Mouse (Mus musculus) CH12.LX (cell line): ENCODE results near the gene Rab37. TPM values are rescaled to one million over a fixed set of nuclear protein-coding genes. Genes with fewer than 3 reads are reported as not detected.

Experiments
- DNase-seq: peaks from one replicate; pipeline ENCODE4 v3.0.0-alpha.2; 2013; ENCODE audit errors: extremely low read depth
- H3K27ac ChIP-seq: 2 replicates; pipeline ENCODE4 v1.5.1; 2012; ENCODE audit warnings: low read depth, mild to moderate bottlenecking, control low read depth, moderate library complexity; ENCODE audit not compliant: insufficient read depth
- H3K27me3 ChIP-seq: replicated peaks from 2 replicates; pipeline ENCODE3; 2012; ENCODE audit warnings: inconsistent platforms
- H3K36me3 ChIP-seq, 2 experiments: replicated peaks in 1 of 2; 2 replicates each; pipeline versions ENCODE3 to v1.6.1; 2012; ENCODE audit warnings: inconsistent platforms in 1 of 2, low read length in 1 of 2, mild to moderate bottlenecking in 1 of 2, mixed read lengths in 1 of 2, moderate library complexity in 1 of 2; ENCODE audit not compliant: control insufficient read depth in 1 of 2, insufficient read depth in 1 of 2
- H3K4me1 ChIP-seq, 2 experiments: 2 replicates each; pipeline ENCODE4 v1.6.1; 2012; ENCODE audit warnings: inconsistent platforms in 1 of 2, moderate library complexity in 1 of 2; ENCODE audit not compliant: insufficient read depth in 2 of 2, control insufficient read depth in 1 of 2
- H3K4me2 ChIP-seq: 2 replicates; pipeline ENCODE4 v1.6.1; 2012; ENCODE audit warnings: low read depth, mild to moderate bottlenecking, control low read depth; ENCODE audit not compliant: poor library complexity, insufficient read depth, severe bottlenecking
- H3K4me3 ChIP-seq, 3 experiments: fragments of 150-350 bp in 1 of 3; sonication (generic) in 1 of 3; replicated peaks in 1 of 3; 2 replicates each; pipeline versions ENCODE3 to v1.5.1; 2011 to 2012; ENCODE audit warnings: low read depth in 2 of 3, low read length in 2 of 3, mild to moderate bottlenecking in 2 of 3, moderate library complexity in 2 of 3, control low read depth in 1 of 3, improper control_type of control experiment in 1 of 3, inconsistent platforms in 1 of 3, mixed read lengths in 1 of 3; ENCODE audit not compliant: poor library complexity in 1 of 3
- H3K79me2 ChIP-seq: replicated peaks from 2 replicates; pipeline ENCODE4 v1.6.1; 2012; ENCODE audit warnings: mild to moderate bottlenecking, moderate library complexity; ENCODE audit not compliant: control insufficient read depth, poor library complexity, insufficient read depth, severe bottlenecking; ENCODE audit errors: extremely low read depth
- H3K9ac ChIP-seq: 2 replicates; pipeline ENCODE4 v1.6.1; 2012; ENCODE audit warnings: low read depth, mild to moderate bottlenecking, control low read depth, moderate library complexity; ENCODE audit not compliant: insufficient read depth
- H3K9me3 ChIP-seq: replicated peaks from 2 replicates; pipeline ENCODE3; 2012; ENCODE audit warnings: low read length, inconsistent platforms, mixed read lengths
- CHD2 ChIP-seq: IDR thresholded peaks from 2 replicates; pipeline ENCODE4 v1.6.1; 2011; ENCODE audit warnings: low read length, improper control_type of control experiment
- JUN ChIP-seq: IDR thresholded peaks from 2 replicates; pipeline ENCODE4 v1.6.1; 2011; ENCODE audit warnings: low read depth, mild to moderate bottlenecking, low read length, improper control_type of control experiment, moderate library complexity; ENCODE audit not compliant: insufficient read depth
- KAT2A ChIP-seq: IDR thresholded peaks from 2 replicates; pipeline ENCODE4 v1.6.1; 2012; ENCODE audit warnings: low read length, improper control_type of control experiment, inconsistent platforms; ENCODE audit not compliant: insufficient replicate concordance
- MXI1 ChIP-seq: IDR thresholded peaks from 2 replicates; pipeline ENCODE4 v1.6.1; 2011; ENCODE audit warnings: mild to moderate bottlenecking, low read depth, low read length, improper control_type of control experiment
- NRF1 ChIP-seq: IDR thresholded peaks from 2 replicates; pipeline ENCODE4 v1.6.1; 2014; ENCODE audit warnings: low read depth, mild to moderate bottlenecking, inconsistent platforms, low read length, improper control_type of control experiment, moderate library complexity
- PAX5 ChIP-seq: IDR thresholded peaks from 2 replicates; pipeline ENCODE4 v1.6.1; 2012; ENCODE audit warnings: low read length, inconsistent platforms, mixed read lengths
- POLR2AphosphoS2 ChIP-seq: IDR thresholded peaks from 2 replicates; pipeline ENCODE4 v1.6.1; 2011; ENCODE audit warnings: low read depth, low read length, improper control_type of control experiment
- SMC3 ChIP-seq: IDR thresholded peaks from 2 replicates; pipeline ENCODE4 v1.6.1; 2011; ENCODE audit warnings: low read depth, low read length, improper control_type of control experiment
- UBTF ChIP-seq: IDR thresholded peaks from 2 replicates; pipeline ENCODE4 v1.6.1; 2012; ENCODE audit warnings: low read depth, mild to moderate bottlenecking, inconsistent platforms, low read length, improper control_type of control experiment, moderate library complexity
- USF1 ChIP-seq: IDR thresholded peaks from 2 replicates; pipeline ENCODE4 v1.6.1; 2014; ENCODE audit warnings: low read depth, mild to moderate bottlenecking, inconsistent platforms, low read length, improper control_type of control experiment
- USF2 ChIP-seq: conservative IDR thresholded peaks from 2 replicates; pipeline ENCODE4 v1.6.1; 2011; ENCODE audit warnings: low read depth, low read length, improper control_type of control experiment
- ZC3H11A ChIP-seq: IDR thresholded peaks from 2 replicates; pipeline ENCODE4 v1.6.1; 2012; ENCODE audit warnings: low read depth, mild to moderate bottlenecking, inconsistent platforms, low read length, improper control_type of control experiment
- ZKSCAN1 ChIP-seq: IDR thresholded peaks from 2 replicates; pipeline ENCODE4 v1.6.1; 2012; ENCODE audit warnings: low read depth, inconsistent platforms, low read length, improper control_type of control experiment, borderline replicate concordance
- dilution Hi-C: fragments of 300-500 bp; cut with MboI; formaldehyde crosslinking; loops from 2 replicates; pipeline ENCODE4 v1.14.3; 2020; ENCODE audit warnings: low sequenced_read_pairs; ENCODE audit not compliant: extremely low pct_unique_long_range_greater_than_20kb, extremely low pct_ligation_motif_present
- in situ Hi-C: fragments of 300-500 bp; cut with MboI; formaldehyde crosslinking; loops from 3 replicates; pipeline ENCODE4 v1.14.3; 2019; ENCODE audit warnings: low sequenced_read_pairs, low pct_ligation_motif_present, low pct_unique_long_range_greater_than_20kb, mixed read lengths
- polyA plus RNA-seq: library from polyadenylated mRNA; unstranded; fragments of >175 nt; gene quantifications from 2 replicates; pipeline ENCODE4 v1.2.1, GENCODE M21; 2012; ENCODE audit warnings: low read depth; ENCODE audit not compliant: insufficient read length
- total RNA-seq, 2 experiments: library from RNA; depleted of rRNA; stranded (reverse); fragments of 300-350 nt in 1 of 2; fragments of >200 nt in 1 of 2; gene quantifications; 2 replicates each; pipeline ENCODE4 v1.2.3; 2012 to 2014

The Rab37 gene
- total and polyA plus RNA-seq, 3 experiments: 2.0 to 3.6 (median 2.3) TPM

- no peak overlapping the region for H3K4me3 ChIP-seq
- in situ Hi-C loops: no loop called here
- dilution Hi-C loops: no loop called here
- peaks cover 6% of the 10 kb centered on the region for H3K9me3 ChIP-seq
- H3K4me2 ChIP-seq: no peak overlapping the region
- TF ChIP-seq POLR2AphosphoS2: no peak
- no peak for TF ChIP-seq PAX5
- TF ChIP-seq NRF1: no peak
- no peak for TF ChIP-seq ZKSCAN1
- no peak for TF ChIP-seq CHD2
- TF ChIP-seq SMC3: no peak
- TF ChIP-seq ZC3H11A: no peak
- TF ChIP-seq MXI1: no peak
- no peak for TF ChIP-seq USF2
- no peak for TF ChIP-seq JUN
- no peak overlapping the region for H3K27ac ChIP-seq
- peaks cover 54% of the 10 kb centered on the region for H3K27me3 ChIP-seq
- no peak for DNase-seq
- H3K4me1 ChIP-seq: peaks cover 5 to 12% of the 10 kb centered on the region in 2 experiments; a peak in 3 of 4 replicates
- H3K79me2 ChIP-seq: no peaks in the 10 kb centered on the region
- no peak overlapping the region for H3K9ac ChIP-seq
- no peaks in the 10 kb centered on the region for H3K36me3 ChIP-seq
Measured at GRCm38 (mm10) chr11:115075407-115075806, 15.8 kb upstream of the Rab37 start.

GRCm38 (mm10) chr11:115075859-115076258 is 15.4 kb upstream of the Rab37 start:
- Histone ChIP-seq H3K9ac (no peak overlapping the region), H3K4me1 (peaks cover 5 to 12% of the 10 kb centered on the region in 2 experiments; a peak in 3 of 4 replicates), H3K9me3 (peaks cover 6% of the 10 kb centered on the region), H3K79me2 (no peaks in the 10 kb centered on the region), H3K27me3 (peaks cover 50% of the 10 kb centered on the region), H3K4me3 (no peak overlapping the region), H3K4me2 (no peak overlapping the region), H3K36me3 (no peaks in the 10 kb centered on the region), H3K27ac (no peak overlapping the region)
- TF ChIP-seq UBTF (0 out of 2 replicates have a peak, but pooled peaks have one; percentile 40), USF1 (no peak)
- in situ Hi-C loops (no loop called here), dilution Hi-C loops (no loop called here)
- DNase-seq: no peak

- H3K9ac ChIP-seq: no peak overlapping the region
- H3K4me2 ChIP-seq: no peak overlapping the region
- DNase-seq: no peak
- H3K27me3 ChIP-seq: peaks cover 41% of the 10 kb centered on the region
- peaks cover 8 to 12% of the 10 kb centered on the region in 2 experiments; a peak in 3 of 4 replicates for H3K4me1 ChIP-seq
- H3K9me3 ChIP-seq: peaks cover 6% of the 10 kb centered on the region
- in situ Hi-C loops: no loop called here
- dilution Hi-C loops: no loop called here
- H3K27ac ChIP-seq: no peak overlapping the region
- no peaks in the 10 kb centered on the region for H3K36me3 ChIP-seq
- TF ChIP-seq KAT2A: no peak
- H3K79me2 ChIP-seq: no peaks in the 10 kb centered on the region
- no peak overlapping the region for H3K4me3 ChIP-seq
Measured at GRCm38 (mm10) chr11:115077436-115077835, 13.8 kb upstream of the Rab37 start.
